Mouse (Mus musculus) liver, adult 2 months (tissue): Measurements from ENCODE around the gene Kiss1r.

Source experiments
- CTCF ChIP-seq: fragments of 200-500 bp; IDR thresholded peaks from 2 replicates; pipeline ENCODE4 v1.5.1; 2011; ENCODE audit warnings: low read depth, low read length, control low read depth
- POLR2A ChIP-seq: fragments of 200-500 bp; IDR thresholded peaks from 2 replicates; pipeline ENCODE4 v1.6.1; 2011; ENCODE audit warnings: low read length, control low read depth; ENCODE audit not compliant: insufficient read depth; ENCODE audit errors: extremely low read depth

GRCm38 (mm10) chr10:79912412-79912811 lies 4.4 kb upstream of the Kiss1r start:
- TF ChIP-seq POLR2A (no peak), CTCF (no peak)
